Mouse (Mus musculus): ENCODE data around the gene Vps53.

The Vps53 gene

GRCm38 (mm10) chr11:76106551-76107496 lies 72.6 kb downstream of the Vps53 start:
- DNase-seq (ENCODE audit: low spot score in 2 of 2) = no peak

GRCm38 (mm10) chr11:76101154-76101553 lies 78.3 kb downstream of the Vps53 start:
- DNase-seq (ENCODE audit: low spot score in 2 of 2) = no peak

GRCm38 (mm10) chr11:76099193-76099975 lies 80.1 kb downstream of the Vps53 start:
- no peak for DNase-seq (ENCODE audit: low spot score in 2 of 2)

GRCm38 (mm10) chr11:76093610-76094009 lies 85.8 kb downstream of the Vps53 start:
- DNase-seq (ENCODE audit: low spot score in 2 of 2) = no peak

DNA sequence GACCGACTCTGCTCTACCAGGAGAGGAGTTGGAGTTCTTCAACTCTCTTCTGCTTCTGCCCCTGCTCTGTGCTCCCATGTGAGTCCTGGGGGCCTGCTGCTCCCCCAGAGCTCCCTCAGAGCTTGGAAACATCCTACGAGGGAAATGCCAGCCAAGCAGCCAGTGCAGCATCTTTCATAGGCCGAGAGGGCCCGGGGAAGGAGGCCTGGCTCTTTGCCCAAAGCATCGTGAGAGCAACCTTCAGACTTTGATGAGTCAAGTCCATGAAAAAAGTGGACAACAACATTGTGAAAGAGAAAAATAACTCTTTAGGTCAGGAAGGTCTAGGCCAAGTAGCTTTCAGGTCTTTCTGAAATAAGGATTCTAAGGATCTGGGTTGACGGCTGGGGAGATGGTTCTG lies 89.7 kb downstream of the Vps53 start:
- no peak for DNase-seq (ENCODE audit: low spot score in 2 of 2)

- no peak for DNase-seq (ENCODE audit: low spot score in 2 of 2)
Measured at GRCm38 (mm10) chr11:76088506-76088905, 90.9 kb downstream of the Vps53 start.

- peak; percentile 8 to 47 for DNase-seq (ENCODE audit: low spot score in 2 of 2)
Measured at GRCm38 (mm10) chr11:76085898-76086591, 93.4 kb downstream of the Vps53 start.

DNA sequence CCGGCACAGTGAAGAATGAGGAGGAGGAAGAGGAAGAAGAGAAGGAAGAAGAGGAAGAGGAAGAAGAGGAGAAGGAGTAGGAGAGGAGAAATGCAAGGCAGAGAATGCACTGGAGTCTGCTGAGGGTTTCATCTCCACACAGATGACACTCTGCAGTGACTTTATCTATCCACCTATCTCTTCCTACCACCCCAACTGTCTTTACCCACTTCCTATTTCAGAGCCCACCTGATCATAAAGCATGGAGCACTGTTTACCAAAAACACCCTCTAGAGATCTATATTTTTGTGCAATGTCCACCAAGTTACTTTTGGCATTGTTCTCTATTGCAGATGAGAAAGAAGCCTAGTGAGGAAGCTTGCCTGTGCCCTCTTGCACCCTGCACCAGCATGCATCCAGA lies 94.5 kb downstream of the Vps53 start:
- DNase-seq (ENCODE audit: low spot score in 2 of 2) = no peak

- no peak for DNase-seq (ENCODE audit: low spot score in 2 of 2)
Measured at GRCm38 (mm10) chr11:76083941-76084367, 95.5 kb downstream of the Vps53 start.

DNA sequence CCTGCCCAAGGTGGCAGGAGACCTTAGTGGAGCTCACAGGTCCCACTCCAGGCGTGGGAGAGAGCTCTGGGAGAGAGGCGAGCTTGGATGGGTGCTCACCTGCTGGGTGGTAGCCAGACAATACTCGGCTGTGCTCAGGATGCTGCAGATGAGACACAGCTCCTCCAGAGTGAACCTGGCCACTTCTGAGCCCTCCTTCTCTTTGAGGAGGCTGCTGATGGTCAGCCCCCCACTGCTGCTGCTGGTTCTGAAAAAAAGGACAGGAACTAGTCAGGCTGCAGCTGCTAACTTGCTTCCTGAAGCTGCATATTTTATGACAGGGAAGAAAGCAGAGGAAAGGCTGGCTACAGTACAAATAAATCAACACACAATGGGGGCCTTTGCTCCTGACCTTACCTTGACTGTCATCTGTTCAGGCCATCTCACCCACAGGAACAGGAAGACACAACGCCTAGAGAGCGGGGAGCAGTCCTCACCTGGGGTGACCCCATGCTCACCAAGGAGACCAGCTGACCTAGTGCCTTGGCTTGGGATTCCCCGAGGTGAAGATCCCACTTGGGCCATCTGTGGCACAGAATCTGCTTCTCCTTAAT lies 98.3 kb downstream of the Vps53 start:
- DNase-seq (ENCODE audit: low spot score in 2 of 2) = no peak

GRCm38 (mm10) chr11:76080293-76080692 lies 99.2 kb downstream of the Vps53 start:
- no peak for DNase-seq (ENCODE audit: low spot score in 2 of 2)

- no peak for DNase-seq (ENCODE audit: low spot score in 2 of 2)
Measured at GRCm38 (mm10) chr11:76077341-76077740, 102.1 kb downstream of the Vps53 start.

DNA sequence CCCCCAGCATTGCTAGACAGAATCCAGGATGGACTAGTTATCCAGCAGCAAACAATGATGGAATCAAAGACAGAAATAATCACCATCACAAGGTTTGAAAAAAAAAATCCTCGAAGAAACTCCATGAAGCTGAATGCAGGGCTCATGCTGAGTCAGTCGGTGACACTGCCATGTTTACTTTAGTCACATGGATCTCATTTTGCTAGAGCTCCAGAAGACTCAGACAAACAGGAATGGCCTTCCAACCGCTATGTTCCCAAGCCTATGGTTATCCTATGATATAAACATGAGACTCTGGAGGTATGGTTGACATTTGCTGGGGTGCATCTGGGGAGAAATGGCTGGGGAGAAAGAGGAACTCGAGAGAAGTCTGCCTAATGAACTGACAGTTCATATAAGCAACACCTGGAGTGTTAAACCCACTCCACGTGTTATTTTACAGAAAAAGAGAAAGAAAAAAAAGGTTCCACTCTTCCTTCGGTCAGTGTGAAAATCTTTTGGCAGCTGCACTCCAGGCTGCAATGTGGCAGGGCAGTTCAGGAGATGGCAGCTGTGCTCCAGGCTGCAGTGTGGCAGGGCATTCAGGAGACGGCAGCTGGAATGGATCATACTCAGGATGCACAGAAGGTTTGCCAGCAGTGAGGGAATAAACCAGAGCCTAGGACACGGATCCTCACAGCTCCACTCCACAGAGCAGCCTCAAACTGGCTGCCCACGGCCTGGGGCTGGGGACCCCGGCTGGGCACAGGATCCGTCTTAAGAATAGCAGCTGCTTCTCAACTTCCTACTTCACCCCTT lies 105.0 kb downstream of the Vps53 start:
- no peak for DNase-seq (ENCODE audit: low spot score in 2 of 2)

DNA sequence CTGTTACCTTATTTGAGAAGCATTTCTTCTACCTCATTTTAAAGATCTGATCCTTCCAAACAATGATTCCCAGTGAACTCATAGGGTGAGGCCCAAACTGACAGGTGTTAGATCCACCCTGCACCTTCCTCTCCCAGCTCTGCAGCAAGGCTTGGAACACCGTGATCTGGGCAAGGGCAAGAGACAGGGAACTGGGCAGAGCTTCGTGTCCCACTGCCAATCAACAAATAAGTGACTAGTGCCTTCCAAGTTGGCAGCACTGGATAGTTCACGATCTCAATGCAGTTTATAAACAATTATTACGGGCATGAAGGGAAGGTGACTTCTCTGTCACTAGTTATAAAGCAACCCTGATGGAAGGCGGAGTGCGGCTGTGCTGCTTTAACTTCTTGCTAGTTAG lies 109.6 kb downstream of the Vps53 start:
- DNase-seq (ENCODE audit: low spot score in 2 of 2) = no peak

GRCm38 (mm10) chr11:76066563-76067156 lies 112.8 kb downstream of the Vps53 start:
- peak; percentile 33 to 46 for DNase-seq (ENCODE audit: low spot score in 2 of 2)

DNA sequence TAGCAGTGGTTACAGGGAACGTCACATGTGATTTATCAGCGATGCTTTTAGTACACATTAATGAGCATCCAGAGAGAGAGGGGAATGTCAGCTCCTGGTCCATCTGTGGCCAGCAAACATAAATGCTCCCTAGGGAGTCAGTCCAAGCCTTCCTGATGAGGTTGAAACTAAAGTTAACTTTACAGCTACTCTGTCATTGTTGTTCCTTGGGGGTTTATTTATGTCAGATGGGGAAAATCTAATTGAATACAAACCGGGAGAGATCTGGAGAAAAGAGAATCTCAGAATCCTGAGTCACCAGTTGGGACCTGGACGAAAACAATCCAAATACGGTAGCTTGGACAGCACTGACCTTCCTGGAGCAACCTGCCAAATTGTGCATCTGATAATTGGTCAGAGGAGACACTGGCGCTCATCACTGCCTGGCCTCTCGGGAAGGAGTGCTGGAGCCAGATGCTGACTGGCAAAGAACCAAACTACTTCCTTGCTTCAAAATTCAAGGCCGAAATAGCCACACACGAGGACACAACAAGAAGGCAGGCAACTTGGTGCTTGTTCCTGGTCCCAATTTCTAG lies 113.8 kb downstream of the Vps53 start:
- no peak for DNase-seq (ENCODE audit: low spot score in 2 of 2)

DNA sequence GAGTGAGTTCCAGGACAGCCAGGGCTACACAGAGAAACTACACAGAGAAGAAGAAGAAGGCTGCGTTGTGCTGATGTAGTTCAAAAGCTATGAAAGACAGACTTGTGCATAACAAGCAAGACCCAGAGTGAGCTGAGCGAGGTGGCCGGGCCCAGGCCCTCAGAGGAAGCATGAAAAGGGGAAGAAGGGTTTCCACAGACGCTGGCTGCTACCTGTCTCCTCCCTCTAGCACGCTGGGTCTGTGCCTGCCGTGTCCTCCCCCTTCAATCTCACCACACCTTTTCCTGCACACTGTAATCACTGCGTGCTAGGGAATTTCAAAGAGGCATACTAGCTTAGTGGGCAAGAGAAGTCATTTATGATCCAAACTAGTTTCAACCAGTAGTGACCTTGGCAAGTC lies 115.0 kb downstream of the Vps53 start:
- DNase-seq (ENCODE audit: low spot score in 2 of 2) = peak; percentile 44 to 46

GRCm38 (mm10) chr11:76060906-76061305 lies 118.5 kb downstream of the Vps53 start:
- DNase-seq (ENCODE audit: low spot score in 2 of 2) = no peak

DNA sequence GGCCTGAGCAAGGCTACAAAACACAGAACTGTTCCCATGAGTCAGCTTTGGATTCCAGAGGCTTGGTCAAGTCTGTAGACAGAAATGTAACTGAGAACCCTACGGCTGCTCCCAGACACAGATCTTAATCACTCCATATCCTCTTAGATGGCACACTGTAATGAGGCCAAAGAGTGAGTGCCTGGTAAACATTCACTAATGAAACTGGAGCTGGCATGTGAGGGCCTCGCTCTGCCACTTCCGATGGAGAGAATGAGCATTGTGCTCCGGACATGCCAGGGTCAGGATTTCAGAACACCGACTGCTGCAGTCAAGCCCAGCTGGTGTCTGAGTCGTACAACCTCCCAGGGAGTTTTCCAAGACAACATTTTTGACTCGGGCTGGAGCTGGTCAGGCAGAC lies 119.5 kb downstream of the Vps53 start:
- no peak for DNase-seq (ENCODE audit: low spot score in 2 of 2)

- no peak for DNase-seq (ENCODE audit: low spot score in 2 of 2)
Measured at GRCm38 (mm10) chr11:76056487-76056886, 123.0 kb downstream of the Vps53 start.
